Comparison of ENCODE assay signal across 14 mouse cellular contexts in genomic region chr1:180170071-180170470, GRCm38 (mm10).
"Had no signal": no experiment of that assay in that cellular context is flagged by ENCODE, and none has a peak within 500 bp of the region (broad histone marks: within the 10 kb centered on the region; RNA-seq: fewer than 3 reads in every experiment).

No protein-coding gene starts in this region.

- H3K4me1 ChIP-seq: limb, embryonic 12.5 days; limb, embryonic 15.5 days had no signal

- H3K9me3 ChIP-seq: limb, embryonic 12.5 days; limb, embryonic 15.5 days had no signal

- H3K27ac ChIP-seq: kidney, postnatal 0 days; limb, embryonic 12.5 days; limb, embryonic 15.5 days; liver, embryonic 14.5 days; macrophage had no signal

- ATAC-seq: liver, postnatal 0 days; lung, postnatal 0 days had no signal

- H3K9ac ChIP-seq: limb, embryonic 12.5 days; limb, embryonic 15.5 days; liver, embryonic 14.5 days; liver, postnatal 0 days; lung, embryonic 14.5 days had no signal

- DNase-seq: kidney, postnatal 36 days; left cerebral cortex, postnatal 4 days; liver, postnatal 0 days; lung, embryonic 14.5 days; midbrain, embryonic 14.5 days; thymus, adult 18-20 months; thymus, postnatal 36 days had no signal

- H3K27me3 ChIP-seq: limb, embryonic 12.5 days; limb, embryonic 15.5 days had no signal

- H3K4me2 ChIP-seq: limb, embryonic 12.5 days; limb, embryonic 15.5 days; liver, embryonic 11.5 days; lung, embryonic 14.5 days had no signal

- H3K4me3 ChIP-seq: limb, embryonic 12.5 days; limb, embryonic 15.5 days had no signal
